Mouse (Mus musculus): ENCODE data around the gene Fam71e1. TPM values are rescaled to one million over a fixed set of nuclear protein-coding genes. Genes with fewer than 3 reads are reported as not detected.

The Fam71e1 gene
- total and polyA plus RNA-seq, 3 experiments, result 1.2 to 2.0 TPM; not detected in 1

- TF ChIP-seq E2F4 (IDR thresholded peaks at IDR 0.05; ENCODE audit: borderline replicate concordance, low read depth, low read length), result no peak
- TF ChIP-seq POLR2AphosphoS2 (IDR thresholded peaks at IDR 0.05; ENCODE audit: low read length), result no peak
- TF ChIP-seq ZKSCAN1 (IDR thresholded peaks at IDR 0.05; ENCODE audit: low read depth, low read length), result no peak
- no peak for TF ChIP-seq EP300 (IDR thresholded peaks at IDR 0.05; ENCODE audit: low read depth in 1 of 2, low read length in 2 of 2)
- TF ChIP-seq NELFE (IDR thresholded peaks at IDR 0.05; ENCODE audit: low read depth, low read length), result no peak
- TF ChIP-seq TCF12 (IDR thresholded peaks at IDR 0.05; ENCODE audit: low read depth, low read length), result no peak
- TF ChIP-seq SMC3 (IDR thresholded peaks at IDR 0.05; ENCODE audit: low read depth, low read length), result peak; percentile 66
- peak; percentile 67 to 99 (median 67) for TF ChIP-seq CTCF (IDR thresholded peaks at IDR 0.05 in 2 of 3, conservative IDR thresholded peaks at IDR 0.05 in 1 of 3; ENCODE audit: control insufficient read depth in 1 of 3, insufficient read depth in 1 of 3, low read depth in 2 of 3, low read length in 3 of 3, poor library complexity in 1 of 3, severe bottlenecking in 1 of 3)
- peak; percentile 73 for TF ChIP-seq RAD21 (IDR thresholded peaks at IDR 0.05; ENCODE audit: low read depth, low read length)
- TF ChIP-seq SIN3A (IDR thresholded peaks at IDR 0.05; ENCODE audit: low read length), result no peak
- no peak for TF ChIP-seq CHD1 (IDR thresholded peaks at IDR 0.05; ENCODE audit: low read depth, low read length)
- TF ChIP-seq ETS1 (IDR thresholded peaks at IDR 0.05; ENCODE audit: low read depth, low read length), result no peak
- no peak for TF ChIP-seq MAX (IDR thresholded peaks at IDR 0.05; ENCODE audit: low read length)
- no peak for TF ChIP-seq USF2 (IDR thresholded peaks at IDR 0.05; ENCODE audit: borderline replicate concordance in 1 of 2, insufficient read depth in 1 of 2, low read depth in 1 of 2, low read length in 2 of 2)
Observed at GRCm38 (mm10) chr7:44484841-44485571, 11.4 kb upstream of the Fam71e1 start (continued).

GRCm38 (mm10) chr7:44485572-44486195, 10.7 kb upstream of the Fam71e1 start:
- Histone ChIP-seq H3K79me2 (ENCODE audit: control insufficient read depth, insufficient read depth, low read length, poor library complexity) (no peaks in the 10 kb centered on the region), H3K27me3 (ENCODE audit: control insufficient read depth in 1 of 2, insufficient read depth in 2 of 2, low read length in 2 of 2) (no peaks in the 10 kb centered on the region), H3K4me3 (ENCODE audit: control insufficient read depth in 1 of 2, insufficient read depth in 1 of 2, low read depth in 2 of 2, low read length in 2 of 2) (no peak overlapping the region), H3K9ac (ENCODE audit: control insufficient read depth, low read depth, low read length, poor library complexity, severe bottlenecking) (no peak overlapping the region), H3K9me3 (replicated peaks; ENCODE audit: insufficient read depth, low read length) (no peaks in the 10 kb centered on the region), H3K36me3 (ENCODE audit: control insufficient read depth in 1 of 2, insufficient read depth in 2 of 2, low read length in 2 of 2) (peaks cover 0 to 6% of the 10 kb centered on the region in 2 experiments; a peak in 2 of 4 replicates), H3K27ac (ENCODE audit: control insufficient read depth, low read depth, low read length) (no peak overlapping the region), H3K4me1 (ENCODE audit: control insufficient read depth in 1 of 2, insufficient read depth in 2 of 2, low read length in 2 of 2) (peaks cover 4 to 23% of the 10 kb centered on the region in 2 experiments)
- no peak for TF ChIP-seq RCOR1 (IDR thresholded peaks at IDR 0.05; ENCODE audit: low read depth, low read length)
- TF ChIP-seq ZKSCAN1 (IDR thresholded peaks at IDR 0.05; ENCODE audit: low read depth, low read length), result no peak
- no peak for TF ChIP-seq MAX (IDR thresholded peaks at IDR 0.05; ENCODE audit: low read length)
- DNase-seq (ENCODE audit: low read depth, low spot score), result no peak

- H3K79me2 ChIP-seq (ENCODE audit: control insufficient read depth, insufficient read depth, low read length, poor library complexity), result no peaks in the 10 kb centered on the region
- no peak overlapping the region for H3K9ac ChIP-seq (ENCODE audit: control insufficient read depth, low read depth, low read length, poor library complexity, severe bottlenecking)
- no peak overlapping the region for H3K27ac ChIP-seq (ENCODE audit: control insufficient read depth, low read depth, low read length)
- peaks cover 4 to 13% of the 10 kb centered on the region in 2 experiments for H3K4me1 ChIP-seq (ENCODE audit: control insufficient read depth in 1 of 2, insufficient read depth in 2 of 2, low read length in 2 of 2)
- no peak overlapping the region for H3K4me3 ChIP-seq (ENCODE audit: control insufficient read depth in 1 of 2, insufficient read depth in 1 of 2, low read depth in 2 of 2, low read length in 2 of 2)
- H3K9me3 ChIP-seq (replicated peaks; ENCODE audit: insufficient read depth, low read length), result no peaks in the 10 kb centered on the region
- no peak for DNase-seq (ENCODE audit: low read depth, low spot score)
- H3K36me3 ChIP-seq (ENCODE audit: control insufficient read depth in 1 of 2, insufficient read depth in 2 of 2, low read length in 2 of 2), result peaks cover 0 to 6% of the 10 kb centered on the region in 2 experiments; a peak in 2 of 4 replicates
- H3K27me3 ChIP-seq (ENCODE audit: control insufficient read depth in 1 of 2, insufficient read depth in 2 of 2, low read length in 2 of 2), result no peaks in the 10 kb centered on the region
- TF ChIP-seq MAZ (IDR thresholded peaks at IDR 0.05; ENCODE audit: low read depth, low read length) (no peak), POLR2AphosphoS2 (IDR thresholded peaks at IDR 0.05; ENCODE audit: low read length) (0 out of 2 replicates have a peak, but pooled peaks have one; percentile 33), MAX (IDR thresholded peaks at IDR 0.05; ENCODE audit: low read length) (no peak)
Observed at GRCm38 (mm10) chr7:44486927-44487575, 9.3 kb upstream of the Fam71e1 start.
